Mouse (Mus musculus) layer of hippocampus, adult 11-12 months (tissue): ENCODE results near the gene Pou6f2.

Source experiments
- DNase-seq: peaks from one replicate; pipeline ENCODE4 v3.0.0; 2022; ENCODE audit warnings: low spot score

Pou6f2 gene

GRCm38 (mm10) chr13:18397586-18397985, at the start of gene Pou6f2:
Gene Pou6f2 (minus strand): TSS chr13:18397686.
- DNase-seq = no peak

- no peak for DNase-seq
Measured at GRCm38 (mm10) chr13:18439858-18440257, 42.4 kb upstream of the Pou6f2 start.

- no peak for DNase-seq
Measured at GRCm38 (mm10) chr13:18387673-18388072, 9.8 kb downstream of the Pou6f2 start.

- DNase-seq = no peak
Measured at GRCm38 (mm10) chr13:18363373-18363772, 34.1 kb downstream of the Pou6f2 start.

GRCm38 (mm10) chr13:18344580-18345333, 52.7 kb downstream of the Pou6f2 start:
- no peak for DNase-seq

GRCm38 (mm10) chr13:18338910-18339501, 58.5 kb downstream of the Pou6f2 start:
- DNase-seq = no peak

- DNase-seq = peak; percentile 19
Measured at GRCm38 (mm10) chr13:18338022-18338421, 59.5 kb downstream of the Pou6f2 start.

GRCm38 (mm10) chr13:18334035-18334434, 63.5 kb downstream of the Pou6f2 start:
- DNase-seq = no peak

- no peak for DNase-seq
Measured at GRCm38 (mm10) chr13:18332596-18332995, 64.9 kb downstream of the Pou6f2 start.

GRCm38 (mm10) chr13:18323980-18324678, 73.4 kb downstream of the Pou6f2 start:
- DNase-seq = no peak

- no peak for DNase-seq
Measured at GRCm38 (mm10) chr13:18323407-18323806, 74.1 kb downstream of the Pou6f2 start.

GRCm38 (mm10) chr13:18312613-18313012, 84.9 kb downstream of the Pou6f2 start:
- DNase-seq = no peak

- DNase-seq = no peak
Measured at GRCm38 (mm10) chr13:18309024-18309423, 88.5 kb downstream of the Pou6f2 start.

- no peak for DNase-seq
Measured at GRCm38 (mm10) chr13:18306506-18307145, 90.9 kb downstream of the Pou6f2 start.

GRCm38 (mm10) chr13:18299966-18300365, 97.5 kb downstream of the Pou6f2 start:
- no peak for DNase-seq

- DNase-seq = no peak
Measured at GRCm38 (mm10) chr13:18293438-18293837, 104.0 kb downstream of the Pou6f2 start.

GRCm38 (mm10) chr13:18290253-18290914, 107.1 kb downstream of the Pou6f2 start:
- DNase-seq = no peak

- no peak for DNase-seq
Measured at GRCm38 (mm10) chr13:18287536-18287935, 110.0 kb downstream of the Pou6f2 start.

GRCm38 (mm10) chr13:18282361-18282982, 115.0 kb downstream of the Pou6f2 start:
- no peak for DNase-seq

- peak; percentile 9 for DNase-seq
Measured at GRCm38 (mm10) chr13:18281084-18281483, 116.4 kb downstream of the Pou6f2 start.

GRCm38 (mm10) chr13:18253131-18253530, 144.4 kb downstream of the Pou6f2 start:
- no peak for DNase-seq
